Mouse (Mus musculus) embryonic fibroblast, embryonic 13.5 days (primary cell): ENCODE results near the gene Lgals4.

Experiments used
- CTCF ChIP-seq: IDR thresholded peaks from 2 replicates; pipeline ENCODE4 v1.5.1; 2011; ENCODE audit warnings: mild to moderate bottlenecking, control low read depth, low read length, moderate library complexity, borderline replicate concordance; ENCODE audit not compliant: insufficient read depth
- POLR2A ChIP-seq: IDR thresholded peaks from 2 replicates; pipeline ENCODE4 v1.6.1; 2011; ENCODE audit warnings: low read depth, mild to moderate bottlenecking, control low read depth, low read length, moderate library complexity

DNA sequence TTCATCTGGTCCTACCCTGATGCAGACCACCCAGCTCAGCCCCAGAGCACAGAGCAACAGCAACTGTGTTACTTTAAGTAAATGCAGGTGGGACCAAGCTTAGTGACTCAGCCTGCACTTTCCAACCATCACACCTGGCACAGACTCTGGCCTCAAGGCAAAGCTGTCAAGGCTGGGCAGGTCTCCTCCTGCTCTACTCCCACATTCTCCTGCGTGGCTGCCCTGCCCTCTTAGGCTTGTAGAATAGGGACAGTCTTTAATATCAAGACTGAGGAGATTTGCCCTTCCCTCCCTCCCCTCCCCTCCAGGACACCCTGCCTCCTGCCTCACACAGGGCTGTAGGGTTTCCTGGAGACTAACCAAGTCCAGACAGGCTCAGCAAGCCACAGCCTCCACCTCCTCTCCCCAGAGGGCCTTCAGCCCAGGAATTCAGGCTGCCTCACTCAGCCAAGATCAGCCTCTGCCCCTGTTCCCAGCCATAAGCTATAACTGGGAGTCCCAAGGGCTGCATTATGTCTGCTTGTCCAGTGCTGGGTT lies 16.1 kb downstream of the Lgals4 start:
- no peak for TF ChIP-seq CTCF
- TF ChIP-seq POLR2A, result no peak
